Mouse (Mus musculus) E14TG2a.4 (cell line): ENCODE results near the gene Ntrk3.

ENCODE experiments used
- CTCF ChIP-seq: conservative IDR thresholded peaks from 2 replicates; pipeline ENCODE4 v1.5.1; 2014; ENCODE audit warnings: low read length
- POU5F1 ChIP-seq: IDR thresholded peaks from 2 replicates; pipeline ENCODE4 v1.6.1; 2014; ENCODE audit warnings: low read length, borderline replicate concordance

DNA sequence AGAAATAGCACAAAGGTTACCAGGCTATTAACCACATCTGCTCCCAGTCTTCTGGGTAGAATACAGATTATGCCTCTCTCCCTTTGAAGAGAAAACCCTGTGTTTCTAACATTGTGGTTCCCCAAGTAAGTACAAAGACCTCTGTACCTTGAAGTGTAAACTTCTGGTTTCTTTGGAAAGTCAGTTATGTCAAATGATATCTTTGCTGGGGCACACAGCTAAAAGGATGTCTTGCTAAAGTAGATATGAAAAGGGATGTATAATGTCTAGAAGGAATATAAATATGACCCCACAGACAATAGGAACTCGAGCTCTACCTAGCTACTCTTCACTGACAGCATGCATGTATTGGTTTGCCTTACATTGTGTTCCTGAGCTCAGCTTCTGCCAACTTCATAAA lies 44.7 kb downstream of the Ntrk3 start:
- no peak for TF ChIP-seq CTCF
- TF ChIP-seq POU5F1: no peak
